7 mouse cellular contexts compared by ENCODE assay signal in genomic region chr14:53283350-53284141, GRCm38 (mm10).
DNase-seq lines count a peak whose midpoint lies in the region; ATAC-seq and TF ChIP-seq lines count a peak whose summit lies in the region.
"Not testable (repeated sequence)": the region's sequence is repeated elsewhere in the genome, so short reads cannot be mapped to it uniquely, and the experiment has no call there.

No protein-coding gene starts in this region.

- H3K9me3 ChIP-seq in forebrain, embryonic 15.5 days; hindbrain, embryonic 11.5 days (ENCODE audit: control insufficient read depth, low read length); hindbrain, postnatal 0 days (ENCODE audit: low read length); midbrain, embryonic 16.5 days (replicated peaks; ENCODE audit: control insufficient read depth, low read length, poor library complexity, severe bottlenecking); neural tube, embryonic 15.5 days (replicated peaks): not testable (repeated sequence)

- H3K9ac ChIP-seq in forebrain, embryonic 15.5 days (replicated peaks); hindbrain, embryonic 11.5 days (ENCODE audit: low read depth, low read length); hindbrain, postnatal 0 days (replicated peaks; ENCODE audit: low read length); midbrain, embryonic 16.5 days (ENCODE audit: low read depth, low read length); neural tube, embryonic 15.5 days (replicated peaks): not testable (repeated sequence)

- not testable (repeated sequence) for TF ChIP-seq CTCF in hindbrain, postnatal 0 days (IDR thresholded peaks at IDR 0.05; ENCODE audit: low read depth)

- no CpG with 5 or more reads among the region's 12 CpGs for WGBS in forebrain, embryonic 15.5 days
- WGBS in hindbrain, embryonic 11.5 days, result no CpG with 5 or more reads among the region's 12 CpGs
- WGBS in hindbrain, postnatal 0 days, result no CpG with 5 or more reads among the region's 12 CpGs
- WGBS in midbrain, embryonic 16.5 days, result no CpG with 5 or more reads among the region's 12 CpGs
- no CpG with 5 or more reads among the region's 12 CpGs for WGBS in neural tube, embryonic 15.5 days

- not testable (repeated sequence) for H3K27ac ChIP-seq in forebrain, embryonic 15.5 days (replicated peaks); hindbrain, embryonic 11.5 days (ENCODE audit: low read depth, low read length); hindbrain, postnatal 0 days; midbrain, embryonic 16.5 days (ENCODE audit: low read length); neural tube, embryonic 15.5 days (replicated peaks)

- H3K4me3 ChIP-seq in forebrain, embryonic 15.5 days; hindbrain, embryonic 11.5 days (ENCODE audit: low read depth, low read length); hindbrain, postnatal 0 days (ENCODE audit: low read length); midbrain, embryonic 16.5 days (ENCODE audit: low read depth, low read length); neural tube, embryonic 15.5 days (replicated peaks): not testable (repeated sequence)

- not testable (repeated sequence) for H3K4me2 ChIP-seq in forebrain, embryonic 15.5 days (replicated peaks); hindbrain, embryonic 11.5 days (replicated peaks; ENCODE audit: low read depth, low read length); hindbrain, postnatal 0 days (ENCODE audit: low read depth, low read length); midbrain, embryonic 16.5 days (ENCODE audit: low read length); neural tube, embryonic 15.5 days

- not testable (repeated sequence) for H3K27me3 ChIP-seq in forebrain, embryonic 15.5 days; hindbrain, embryonic 11.5 days (ENCODE audit: control insufficient read depth, insufficient read depth, low read length); hindbrain, postnatal 0 days (ENCODE audit: insufficient read depth, low read length); midbrain, embryonic 16.5 days (ENCODE audit: control insufficient read depth, insufficient read depth, low read depth, low read length); neural tube, embryonic 15.5 days (replicated peaks)

- DNase-seq in hindbrain, embryonic 11.5 days (ENCODE audit: low spot score); hindbrain, postnatal 0 days (ENCODE audit: low spot score): not testable (repeated sequence)

- H3K36me3 ChIP-seq in forebrain, embryonic 15.5 days; hindbrain, embryonic 11.5 days (ENCODE audit: control insufficient read depth, insufficient read depth, low read length); hindbrain, postnatal 0 days (ENCODE audit: insufficient read depth, low read length); midbrain, embryonic 16.5 days (ENCODE audit: control insufficient read depth, insufficient read depth, low read length); neural tube, embryonic 15.5 days: not testable (repeated sequence)

- H3K4me1 ChIP-seq in forebrain, embryonic 15.5 days; hindbrain, embryonic 11.5 days (replicated peaks; ENCODE audit: control insufficient read depth, insufficient read depth, low read length); hindbrain, postnatal 0 days (ENCODE audit: insufficient read depth, low read length); midbrain, embryonic 16.5 days (ENCODE audit: control insufficient read depth, insufficient read depth, low read length); neural tube, embryonic 15.5 days: not testable (repeated sequence)

- peak; percentile 93 for ATAC-seq in common myeloid progenitor, adult 5-6 weeks (replicated peaks; ENCODE audit: low read depth, poor library complexity, severe bottlenecking)
- peak; percentile 80 for ATAC-seq in forebrain, embryonic 15.5 days (replicated peaks)
- ATAC-seq in hindbrain, embryonic 11.5 days (ENCODE audit: low FRiP score), result peak; percentile 78
- peak; percentile 89 for ATAC-seq in hindbrain, postnatal 0 days
- ATAC-seq in megakaryocyte-erythroid progenitor cell, adult 5-6 weeks (replicated peaks; ENCODE audit: low FRiP score, low TSS enrichment, poor library complexity, severe bottlenecking), result peak; percentile 97
- peak; percentile 95 for ATAC-seq in midbrain, embryonic 16.5 days
- ATAC-seq in neural tube, embryonic 15.5 days (ENCODE audit: low FRiP score), result peak; percentile 90
